Mouse (Mus musculus) left cerebral cortex, adult 2 months (tissue): ENCODE results near the gene Bfar. TPM values are rescaled to one million over a fixed set of nuclear protein-coding genes. Genes with fewer than 3 reads are reported as not detected.
"Not testable (repeated sequence)": the region's sequence is repeated elsewhere in the genome, so short reads cannot be mapped to it uniquely, and the experiment has no call there.

ENCODE experiments used
- DNase-seq, 2 experiments: peaks; one replicate each; pipeline ENCODE4 v3.0.0; 2021 to 2022; ENCODE audit warnings: low spot score in 2 of 2, mixed read lengths in 1 of 2; ENCODE audit errors: extremely low spot score in 1 of 2
- H3K27ac ChIP-seq: fragments of 200-600 bp; 2 replicates; pipeline ENCODE4 v1.8.1; 2022
- H3K4me3 ChIP-seq: fragments of 200-600 bp; 2 replicates; pipeline ENCODE4 v1.8.1; 2022
- CTCF ChIP-seq: fragments of 200-600 bp; IDR thresholded peaks from 2 replicates; pipeline ENCODE4 v1.8.1; 2022; ENCODE audit warnings: antibody characterized with exemption, mild to moderate bottlenecking, moderate library complexity
- intact Hi-C: fragments of 180-260 bp; cut with DNase I; formaldehyde crosslinking; loops from one replicate; pipeline ENCODE4 v1.15.1; 2025
- long read RNA-seq, 2 experiments: library from polyadenylated mRNA; stranded (forward); transcript quantifications; one replicate each; pipeline ENCODE4 v2.0.0; 2021; ENCODE audit warnings: borderline mapping rate in 2 of 2
- total RNA-seq, 2 experiments: library from RNA; stranded (reverse); gene quantifications; 2 replicates each; pipeline ENCODE4 v1.2.3; 2021

Gene Bfar
- 10 to 100 TPM; 34.8 to 40.6 TPM for total RNA-seq
- long read RNA-seq, experiment 1, transcript Bfar-201 (8 exons, 3,003 nt): major isoform, 36 of 59 reads
- long read RNA-seq, experiment 1, partial matches to known transcripts: 8 of 59 reads
- long read RNA-seq, experiment 1, other reads (novel, unspliced or antisense): 15 of 59 reads
- long read RNA-seq, experiment 2, transcript Bfar-201 (8 exons, 3,003 nt): major isoform, 29 of 35 reads
- long read RNA-seq, experiment 2, partial matches to known transcripts: 0 of 35 reads
- long read RNA-seq, experiment 2, other reads (novel, unspliced or antisense): 6 of 35 reads

DNA sequence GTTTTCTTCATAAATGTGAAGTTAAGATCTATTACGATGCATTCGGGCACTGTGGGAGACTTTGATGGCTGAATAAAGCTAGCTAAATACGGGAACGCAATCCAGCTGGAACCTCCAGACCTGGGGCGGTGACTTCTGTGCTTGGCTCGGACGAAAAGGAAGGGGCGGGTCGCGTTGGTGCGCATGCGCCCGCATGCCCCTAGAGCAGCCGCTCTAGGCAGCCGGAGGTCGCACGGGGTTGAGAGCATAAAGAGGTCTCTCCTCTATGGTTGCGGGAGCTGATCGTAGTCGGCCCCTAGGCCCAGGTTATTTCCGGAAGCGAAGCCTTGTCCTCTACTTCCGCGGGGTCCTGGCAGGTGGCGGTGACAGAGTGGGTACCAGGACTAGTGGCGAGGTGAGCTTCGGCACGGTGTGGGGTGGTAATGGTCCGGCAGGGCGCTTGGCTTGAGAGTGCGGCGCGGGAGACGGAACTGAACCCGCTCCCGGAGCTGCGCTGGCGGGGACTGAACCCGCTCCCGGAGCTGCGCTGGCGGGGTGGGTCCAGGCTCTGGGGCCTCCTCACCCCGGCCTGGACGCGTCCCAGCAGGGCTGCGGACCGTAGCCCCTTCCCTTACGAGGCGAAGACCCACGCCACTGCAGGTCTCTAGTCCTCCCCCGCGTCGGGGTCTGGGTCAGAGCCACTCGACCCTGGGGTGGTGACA lies at the start of gene Bfar, which contains the start of gene 3110001I22Rik:
Gene Bfar, plus strand, starts transcription at position 174 of the 701 bp plus-strand sequence.
Gene 3110001I22Rik, plus strand, starts transcription at position 245 of the 701 bp plus-strand sequence.
- H3K27ac ChIP-seq: peak within 1 kb of the TSS; percentile 90
- DNase-seq: peak; percentile 83 to 90
- intact Hi-C loops: no loop called here
- TF ChIP-seq CTCF: no peak
- peak within 1 kb of the TSS; percentile 87 for H3K4me3 ChIP-seq

GRCm38 (mm10) chr16:13628345-13628744 lies 43.3 kb upstream of the Bfar start:
- DNase-seq: no peak
- peak; percentile 53 for TF ChIP-seq CTCF
- intact Hi-C loops: loop anchor here (5.0 to 10.0 kb wide), 3 partner anchors 96 to 514 kb away; no protein-coding TSS in a partner anchor
- Histone ChIP-seq H3K4me3 (no peak overlapping the region), H3K27ac (no peak overlapping the region)

GRCm38 (mm10) chr16:13638198-13638597 lies 33.5 kb upstream of the Bfar start:
- H3K4me3 ChIP-seq, intact Hi-C loops, DNase-seq, H3K27ac ChIP-seq: not testable (repeated sequence)

DNA sequence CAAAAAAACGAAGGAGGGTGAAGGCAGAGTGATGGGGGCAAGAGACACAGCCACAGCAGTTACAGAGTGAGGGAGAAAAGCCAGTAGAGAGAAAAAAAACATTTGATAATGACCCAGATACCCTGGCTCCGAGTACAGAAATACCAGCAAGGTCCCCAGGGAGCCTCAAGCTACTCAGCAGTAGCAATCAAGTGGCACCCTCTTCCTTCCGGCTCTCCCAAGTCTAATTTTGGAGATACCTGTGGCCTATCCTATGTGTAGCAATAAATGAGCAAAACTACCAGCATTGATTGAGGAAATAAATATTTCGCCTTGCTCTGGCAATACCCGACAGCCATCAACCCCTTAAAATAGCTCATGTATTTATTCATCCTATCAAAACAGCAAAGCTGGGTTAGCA lies 32.1 kb upstream of the Bfar start:
- intact Hi-C loops: no loop called here
- no peak for TF ChIP-seq CTCF
- no peak for DNase-seq
- H3K4me3 ChIP-seq: no peak overlapping the region
- no peak overlapping the region for H3K27ac ChIP-seq

DNA sequence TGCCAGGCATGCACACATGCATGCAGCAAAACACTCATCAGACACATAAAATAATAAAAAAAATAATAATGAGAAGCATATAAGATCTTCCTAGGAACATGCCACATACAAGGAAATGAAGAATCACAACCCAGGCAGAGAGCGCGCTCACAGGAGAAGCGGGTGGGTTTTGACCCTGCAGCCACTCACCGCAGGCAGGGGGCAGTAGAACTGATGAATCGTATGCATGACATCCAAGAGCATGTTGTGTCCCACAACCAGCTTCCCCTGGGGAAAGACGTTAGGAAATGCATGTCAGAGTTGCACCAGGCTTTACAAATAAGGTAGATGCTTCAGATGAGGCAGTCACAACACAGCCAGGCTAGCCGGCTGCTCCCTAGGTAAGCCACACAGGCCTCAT lies 31.6 kb upstream of the Bfar start:
- TF ChIP-seq CTCF: peak; percentile 41
- no peak for DNase-seq
- intact Hi-C loops: no loop called here

DNA sequence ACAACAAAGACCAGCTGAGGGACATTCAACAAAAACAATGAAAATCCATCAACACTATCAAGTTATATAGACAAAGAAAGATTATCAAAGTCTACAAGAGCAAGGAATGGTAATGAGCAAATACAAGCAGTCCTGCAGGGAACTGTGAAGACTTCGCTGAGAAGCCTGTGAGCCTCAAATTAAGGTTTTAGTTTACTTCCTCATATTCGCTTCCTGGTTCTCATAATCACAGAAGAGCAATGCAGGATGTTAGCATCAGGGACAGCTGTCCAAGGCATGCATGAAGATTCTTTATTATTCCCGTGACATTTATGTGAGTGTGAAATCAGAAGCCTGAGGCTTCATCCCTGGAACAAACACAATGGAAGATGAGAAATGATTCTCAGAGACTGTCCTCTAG lies 27.2 kb upstream of the Bfar start:
- TF ChIP-seq CTCF: no peak
- DNase-seq: no peak
- H3K27ac ChIP-seq: no peak overlapping the region
- intact Hi-C loops: no loop called here
- H3K4me3 ChIP-seq: no peak overlapping the region

More for the DNA sequence above, 31.6 kb upstream of the Bfar start:
- Histone ChIP-seq H3K4me3 (no peak overlapping the region), H3K27ac (no peak overlapping the region)

- no peak overlapping the region for H3K4me3 ChIP-seq
- DNase-seq: no peak
- TF ChIP-seq CTCF: no peak
- no peak overlapping the region for H3K27ac ChIP-seq
- intact Hi-C loops: no loop called here
Measured at GRCm38 (mm10) chr16:13645930-13646329, 25.7 kb upstream of the Bfar start.

GRCm38 (mm10) chr16:13658886-13659285 lies 12.8 kb upstream of the Bfar start:
- no peak for TF ChIP-seq CTCF
- intact Hi-C loops: no loop called here
- no peak overlapping the region for H3K4me3 ChIP-seq
- no peak for DNase-seq
- no peak overlapping the region for H3K27ac ChIP-seq

GRCm38 (mm10) chr16:13660736-13661135 lies 10.9 kb upstream of the Bfar start:
- no peak for DNase-seq
- intact Hi-C loops: no loop called here
- Histone ChIP-seq H3K4me3 (no peak overlapping the region), H3K27ac (no peak overlapping the region)
- TF ChIP-seq CTCF: no peak

DNA sequence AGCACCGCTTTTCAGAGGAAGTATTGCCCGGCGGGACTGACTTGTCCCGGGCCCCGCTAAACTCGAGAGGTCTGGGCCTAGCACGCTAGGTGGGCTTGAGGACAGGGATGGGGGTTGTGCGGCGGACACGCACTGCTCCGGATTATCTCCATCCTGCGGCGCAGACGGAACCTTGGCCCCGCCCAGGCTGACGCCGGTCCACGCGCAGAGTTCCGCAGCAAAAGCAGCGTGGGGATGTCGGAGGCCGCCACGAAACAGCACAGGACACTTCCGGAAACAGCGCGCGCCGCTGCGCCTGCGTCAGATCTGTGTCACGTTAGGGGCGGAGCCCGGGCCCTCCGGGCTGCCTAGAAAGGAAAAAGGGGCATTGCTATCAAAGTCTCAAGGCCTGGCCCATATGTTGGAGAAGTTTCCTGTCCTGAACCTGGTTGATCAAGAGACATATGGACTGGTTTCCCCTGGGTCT lies 3.7 kb upstream of the Bfar start, which contains the start of gene Parn:
Gene Parn, minus strand, starts transcription at position 293 of the 466 bp plus-strand sequence.
- no peak; the same call in 1 of the 2 replicates for TF ChIP-seq CTCF
- DNase-seq: peak; percentile 93 to 97
- H3K4me3 ChIP-seq: peak within 1 kb of the TSS; percentile 79
- intact Hi-C loops: no loop called here
- peak within 1 kb of the TSS; percentile 95 for H3K27ac ChIP-seq

GRCm38 (mm10) chr16:13668402-13669108 lies 3.1 kb upstream of the Bfar start:
- H3K27ac ChIP-seq: peak overlapping the region; percentile 95
- DNase-seq: no peak
- intact Hi-C loops: no loop called here
- H3K4me3 ChIP-seq: peak overlapping the region; percentile 79
- TF ChIP-seq CTCF: no peak

GRCm38 (mm10) chr16:13669282-13669681 lies 2.4 kb upstream of the Bfar start:
- TF ChIP-seq CTCF: no peak
- H3K27ac ChIP-seq: no peak overlapping the region
- intact Hi-C loops: no loop called here
- DNase-seq: no peak
- no peak overlapping the region for H3K4me3 ChIP-seq

DNA sequence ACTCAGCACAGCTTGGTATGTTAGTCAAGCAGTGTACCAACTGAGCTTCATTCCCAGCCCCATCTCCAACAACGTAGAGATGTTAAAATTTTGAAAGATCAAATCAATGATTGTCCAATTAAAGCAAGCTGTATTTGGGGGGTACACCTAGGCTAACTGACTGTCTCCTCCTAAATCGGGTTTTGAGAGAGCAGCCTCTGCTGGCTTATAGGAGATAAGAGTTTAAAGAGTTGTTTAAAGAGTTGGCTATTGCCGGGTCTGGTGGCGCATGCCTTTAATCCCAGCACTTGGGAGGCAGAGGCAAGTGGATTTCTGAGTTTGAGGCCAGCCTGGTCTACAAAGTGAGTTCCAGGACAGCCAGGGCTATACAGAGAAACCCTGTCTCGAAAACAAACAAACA lies 762 bp upstream of the Bfar start:
- peak overlapping the region; percentile 90; the same call in 1 of the 2 replicates for H3K27ac ChIP-seq
- intact Hi-C loops, H3K4me3 ChIP-seq, DNase-seq: not testable (repeated sequence)
